Mouse (Mus musculus): Measurements from ENCODE around the gene Kctd13.

GRCm38 (mm10) chr7:126928384-126929037 lies at the start of gene Kctd13:
- TF ChIP-seq CTCF (IDR thresholded peaks at IDR 0.05; ENCODE audit: low read depth, low read length) (no peak), TAL1 (conservative IDR thresholded peaks at IDR 0.05; ENCODE audit: low read depth, low read length) (no peak)

Measured in G1E (cell line).